Mouse (Mus musculus) midbrain, embryonic 14.5 days (tissue): ENCODE data around the gene Tlx2. TPM values are rescaled to one million over a fixed set of nuclear protein-coding genes. Genes with fewer than 3 reads are reported as not detected.

Experiments used
- ATAC-seq: fragments of 200-750 bp; cut with Nextera tagmentation; 2 replicates; pipeline ENCODE4 v1.8.0; 2017; ENCODE audit warnings: moderate number of reproducible peaks, moderate library complexity; ENCODE audit not compliant: low FRiP score, low TSS enrichment
- DNase-seq: peaks from one replicate; pipeline ENCODE4 v3.0.0-alpha.2; 2015
- H3K27ac ChIP-seq: fragments of 300-500 bp; sonication (generic); replicated peaks from 2 replicates; pipeline ENCODE4 v1.5.1; 2014; ENCODE audit warnings: mild to moderate bottlenecking, low read depth, low read length, moderate library complexity
- H3K27me3 ChIP-seq: fragments of 300-500 bp; sonication (generic); 2 replicates; pipeline ENCODE4 v1.6.1; 2014; ENCODE audit warnings: low read length, control low read depth, mixed read lengths; ENCODE audit not compliant: control insufficient read depth, insufficient read depth
- H3K36me3 ChIP-seq: fragments of 300-500 bp; sonication (generic); 2 replicates; pipeline ENCODE4 v1.6.1; 2014; ENCODE audit warnings: low read length, control low read depth; ENCODE audit not compliant: control insufficient read depth, insufficient read depth
- H3K4me1 ChIP-seq: fragments of 300-500 bp; sonication (generic); 2 replicates; pipeline ENCODE4 v1.6.1; 2014; ENCODE audit warnings: mild to moderate bottlenecking, antibody characterized with exemption, low read length, control low read depth; ENCODE audit not compliant: control insufficient read depth, insufficient read depth
- H3K4me2 ChIP-seq: fragments of 300-500 bp; sonication (generic); 2 replicates; pipeline ENCODE4 v1.6.1; 2014; ENCODE audit warnings: mild to moderate bottlenecking, low read length, moderate library complexity
- H3K4me3 ChIP-seq: fragments of 300-500 bp; sonication (generic); replicated peaks from 2 replicates; pipeline ENCODE4 v1.5.1; 2014; ENCODE audit warnings: low read depth, low read length
- H3K9ac ChIP-seq: fragments of 300-500 bp; sonication (generic); replicated peaks from 2 replicates; pipeline ENCODE4 v1.6.1; 2014; ENCODE audit warnings: mild to moderate bottlenecking, low read length, moderate library complexity
- H3K9me3 ChIP-seq: fragments of 300-500 bp; sonication (generic); 2 replicates; pipeline ENCODE4 v1.6.1; 2016; ENCODE audit warnings: low read length, control low read depth, mixed read lengths; ENCODE audit not compliant: control insufficient read depth
- WGBS: fragments of 180-500 bp; shearing (Covaris S2); extraction: QIAGEN DNeasy Blood & Tissue Kit; methylation state at CpG from one replicate; pipeline ENCODE4 v1.1.7; 2014; 5-methylcytosine and 5-hydroxymethylcytosine counted together
- polyA plus RNA-seq: library from polyadenylated mRNA; unstranded; fragments of >200 nt; fragmentation: Nextera tagmentation; extraction: Ambion mirVana; gene quantifications from 2 replicates; pipeline ENCODE4 v1.2.1, GENCODE M21; 2014

The Tlx2 gene
- not detected in 2 replicates for polyA plus RNA-seq

- no peak within 1 kb of the TSS; the same call in 1 of the 2 replicates for H3K4me3 ChIP-seq
- H3K4me2 ChIP-seq = 0 out of 2 replicates have a peak within 1 kb of the TSS, but pooled peaks have one; percentile 10
- no peak for DNase-seq
- H3K9me3 ChIP-seq = no peaks in the 10 kb centered on the region
- peaks cover 93% of the 10 kb centered on the region for H3K27me3 ChIP-seq
- 0 out of 2 replicates have a peak, but pooled peaks cover 3% of the 10 kb centered on the region for H3K4me1 ChIP-seq
- no peak within 1 kb of the TSS for H3K27ac ChIP-seq
- ATAC-seq = no peak
- no peaks in the 10 kb centered on the region for H3K36me3 ChIP-seq
- WGBS = under 1% methylated on average over 10 of the region's 10 CpGs
- no peak within 1 kb of the TSS for H3K9ac ChIP-seq
Measured at GRCm38 (mm10) chr6:83070247-83070310, at the start of gene Tlx2. TSS of gene Tlx2 (minus strand) at chr6:83070293.

GRCm38 (mm10) chr6:83119734-83120051 lies 49.6 kb upstream of the Tlx2 start:
- H3K27ac ChIP-seq = no peak overlapping the region
- 40% methylated on average over 7 of the region's 7 CpGs for WGBS
- H3K36me3 ChIP-seq = peaks cover 32% of the 10 kb centered on the region
- H3K9me3 ChIP-seq = no peaks in the 10 kb centered on the region
- peaks cover 42% of the 10 kb centered on the region for H3K4me1 ChIP-seq
- ATAC-seq (no peak), DNase-seq (no peak)
- H3K27me3 ChIP-seq = no peaks in the 10 kb centered on the region
- peak overlapping the region; percentile 74 for H3K4me3 ChIP-seq
- peak overlapping the region; percentile 87 for H3K9ac ChIP-seq
- H3K4me2 ChIP-seq = peak overlapping the region; percentile 97

- Histone ChIP-seq H3K36me3 (peaks cover 32% of the 10 kb centered on the region), H3K4me3 (peak overlapping the region; percentile 74; the same call in 1 of the 2 replicates), H3K4me2 (peak overlapping the region; percentile 97), H3K27me3 (no peaks in the 10 kb centered on the region), H3K9ac (0 out of 2 replicates have a peak overlapping the region, but pooled peaks have one; percentile 87), H3K27ac (no peak overlapping the region), H3K9me3 (no peaks in the 10 kb centered on the region), H3K4me1 (peaks cover 41% of the 10 kb centered on the region)
- ATAC-seq (no peak), DNase-seq (no peak)
- 83% methylated on average over 14 of the region's 14 CpGs for WGBS
Measured at GRCm38 (mm10) chr6:83118825-83119733, 49.0 kb upstream of the Tlx2 start.

GRCm38 (mm10) chr6:83118369-83118768 lies 48.3 kb upstream of the Tlx2 start:
- Histone ChIP-seq H3K27me3 (no peaks in the 10 kb centered on the region), H3K4me3 (no peak overlapping the region), H3K4me2 (no peak overlapping the region), H3K9ac (no peak overlapping the region), H3K4me1 (peaks cover 39% of the 10 kb centered on the region), H3K9me3 (no peaks in the 10 kb centered on the region), H3K27ac (no peak overlapping the region), H3K36me3 (peaks cover 32% of the 10 kb centered on the region)
- ATAC-seq (no peak), DNase-seq (no peak)
- 85% methylated on average over 11 of the region's 11 CpGs for WGBS

- H3K27ac ChIP-seq = no peak overlapping the region
- no peak overlapping the region; the same call in 1 of the 2 replicates for H3K4me2 ChIP-seq
- H3K27me3 ChIP-seq = no peaks in the 10 kb centered on the region
- ATAC-seq (no peak), DNase-seq (no peak)
- H3K36me3 ChIP-seq = peaks cover 32% of the 10 kb centered on the region
- 91% methylated on average over 13 of the region's 13 CpGs for WGBS
- H3K9ac ChIP-seq = no peak overlapping the region
- peaks cover 33% of the 10 kb centered on the region for H3K4me1 ChIP-seq
- 0 out of 2 replicates have a peak overlapping the region, but pooled peaks have one; percentile 1 for H3K4me3 ChIP-seq
- no peaks in the 10 kb centered on the region for H3K9me3 ChIP-seq
Measured at GRCm38 (mm10) chr6:83117616-83118015, 47.5 kb upstream of the Tlx2 start.

- no peaks in the 10 kb centered on the region for H3K9me3 ChIP-seq
- H3K4me3 ChIP-seq = 0 out of 2 replicates have a peak overlapping the region, but pooled peaks have one; percentile 83
- ATAC-seq (no peak), DNase-seq (no peak)
- H3K4me2 ChIP-seq = peak overlapping the region; percentile 76
- H3K9ac ChIP-seq = no peak overlapping the region
- H3K27ac ChIP-seq = no peak overlapping the region
- 83% methylated on average over 4 of the region's 4 CpGs for WGBS
- peaks cover 32% of the 10 kb centered on the region for H3K36me3 ChIP-seq
- no peaks in the 10 kb centered on the region for H3K27me3 ChIP-seq
- peaks cover 28% of the 10 kb centered on the region for H3K4me1 ChIP-seq
Measured at GRCm38 (mm10) chr6:83117165-83117438, 47.0 kb upstream of the Tlx2 start.

GRCm38 (mm10) chr6:83116373-83117164 lies 46.5 kb upstream of the Tlx2 start:
- Histone ChIP-seq H3K9me3 (no peaks in the 10 kb centered on the region), H3K4me3 (peak overlapping the region; percentile 83), H3K9ac (peak overlapping the region; percentile 82), H3K27ac (no peak overlapping the region), H3K4me2 (peak overlapping the region; percentile 76), H3K4me1 (peaks cover 28% of the 10 kb centered on the region), H3K36me3 (peaks cover 33% of the 10 kb centered on the region), H3K27me3 (no peaks in the 10 kb centered on the region)
- WGBS = 80% methylated on average over 11 of the region's 11 CpGs
- ATAC-seq (no peak), DNase-seq (no peak)

GRCm38 (mm10) chr6:83115682-83116372 lies 45.7 kb upstream of the Tlx2 start:
- ATAC-seq = no peak; the same call in 1 of the 2 replicates
- Histone ChIP-seq H3K9me3 (no peaks in the 10 kb centered on the region), H3K27me3 (no peaks in the 10 kb centered on the region), H3K4me1 (peaks cover 28% of the 10 kb centered on the region), H3K4me3 (peak overlapping the region; percentile 83), H3K36me3 (peaks cover 40% of the 10 kb centered on the region), H3K27ac (peak overlapping the region; percentile 67), H3K4me2 (peak overlapping the region; percentile 76), H3K9ac (peak overlapping the region; percentile 82)
- 1% methylated on average over 48 of the region's 48 CpGs for WGBS
- DNase-seq = no peak
